Mouse (Mus musculus): ENCODE results near the gene Fam196b. TPM values are rescaled to one million over a fixed set of nuclear protein-coding genes. Genes with fewer than 3 reads are reported as not detected.

Fam196b gene
- polyA plus RNA-seq, 1 experiment from 2014 or later: 0.86 TPM

Other genes starting within 250 kb of the Fam196b start
- gene 4930469K13Rik, start 216.3 kb upstream of the Fam196b start, polyA plus RNA-seq (2016; fragmentation: Nextera tagmentation; extraction: Ambion mirVana): not detected in 2 replicates
- not detected in 2 replicates for gene Foxi1, start 106.7 kb upstream of the Fam196b start, polyA plus RNA-seq (2016; fragmentation: Nextera tagmentation; extraction: Ambion mirVana)

Data from forebrain, embryonic 12.5 days (tissue).